Mouse (Mus musculus) stomach, embryonic 14.5 days (tissue): ENCODE data around the gene Sox5. TPM values are rescaled to one million over a fixed set of nuclear protein-coding genes. Genes with fewer than 3 reads are reported as not detected.

Experiments used
- ATAC-seq: fragments of 200-750 bp; cut with Nextera tagmentation; 2 replicates; pipeline ENCODE4 v1.8.0; 2017; ENCODE audit warnings: low read depth, moderate TSS enrichment; ENCODE audit not compliant: insufficient number of reproducible peaks, insufficient read depth, low FRiP score
- H3K27ac ChIP-seq: fragments of 300-500 bp; sonication (generic); 2 replicates; pipeline ENCODE4 v1.5.1; 2014; ENCODE audit warnings: mild to moderate bottlenecking, low read length, moderate library complexity, mixed read lengths
- H3K27me3 ChIP-seq: fragments of 300-500 bp; sonication (generic); 2 replicates; pipeline ENCODE4 v1.6.1; 2014; ENCODE audit warnings: low read length, control low read depth, mixed read lengths; ENCODE audit not compliant: control insufficient read depth, insufficient read depth
- H3K36me3 ChIP-seq: fragments of 300-500 bp; sonication (generic); 2 replicates; pipeline ENCODE4 v1.6.1; 2014; ENCODE audit warnings: mild to moderate bottlenecking, control low read depth, low read length, moderate library complexity, mixed read lengths; ENCODE audit not compliant: control insufficient read depth, insufficient read depth
- H3K4me1 ChIP-seq: fragments of 300-500 bp; sonication (generic); 2 replicates; pipeline ENCODE4 v1.6.1; 2014; ENCODE audit warnings: low read length, control low read depth, mixed read lengths; ENCODE audit not compliant: control insufficient read depth, insufficient read depth
- H3K4me2 ChIP-seq: fragments of 300-500 bp; sonication (generic); replicated peaks from 2 replicates; pipeline ENCODE4 v1.6.1; 2014; ENCODE audit warnings: low read depth, low read length, control low read depth
- H3K4me3 ChIP-seq: fragments of 300-500 bp; sonication (generic); 2 replicates; pipeline ENCODE4 v1.5.1; 2014; ENCODE audit warnings: low read depth, low read length, control low read depth
- H3K9ac ChIP-seq: fragments of 300-500 bp; sonication (generic); replicated peaks from 2 replicates; pipeline ENCODE4 v1.6.1; 2014; ENCODE audit warnings: low read depth, mild to moderate bottlenecking, control low read depth, low read length, moderate library complexity, mixed read lengths
- H3K9me3 ChIP-seq: fragments of 300-500 bp; sonication (generic); 2 replicates; pipeline ENCODE4 v1.6.1; 2016; ENCODE audit warnings: low read depth, low read length, control low read depth; ENCODE audit not compliant: control insufficient read depth
- WGBS: fragments of 180-500 bp; shearing (Covaris S2); extraction: QIAGEN DNeasy Blood & Tissue Kit; methylation state at CpG from one replicate; pipeline ENCODE4 v1.1.7; 2014; 5-methylcytosine and 5-hydroxymethylcytosine counted together
- polyA plus RNA-seq: library from polyadenylated mRNA; unstranded; fragments of >200 nt; fragmentation: Nextera tagmentation; extraction: Ambion mirVana; gene quantifications from 2 replicates; pipeline ENCODE4 v1.2.1, GENCODE M21; 2014

The Sox5 gene
- polyA plus RNA-seq, 1 experiment from 2014 or later, result 30.3 TPM

- no peak overlapping the region for H3K4me3 ChIP-seq
- WGBS, result 42% methylated on average over 11 of the region's 11 CpGs
- ATAC-seq, result no peak
- H3K4me2 ChIP-seq, result no peak overlapping the region
- no peak overlapping the region for H3K9ac ChIP-seq
- no peaks in the 10 kb centered on the region for H3K27me3 ChIP-seq
- 0 out of 2 replicates have a peak overlapping the region, but pooled peaks have one; percentile 10 for H3K27ac ChIP-seq
- H3K36me3 ChIP-seq, result no peaks in the 10 kb centered on the region
- peaks cover 10% of the 10 kb centered on the region; the same call in 1 of the 2 replicates for H3K4me1 ChIP-seq
- H3K9me3 ChIP-seq, result no peaks in the 10 kb centered on the region
Observed at GRCm38 (mm10) chr6:144584074-144584840, 197.5 kb downstream of the Sox5 start.

DNA sequence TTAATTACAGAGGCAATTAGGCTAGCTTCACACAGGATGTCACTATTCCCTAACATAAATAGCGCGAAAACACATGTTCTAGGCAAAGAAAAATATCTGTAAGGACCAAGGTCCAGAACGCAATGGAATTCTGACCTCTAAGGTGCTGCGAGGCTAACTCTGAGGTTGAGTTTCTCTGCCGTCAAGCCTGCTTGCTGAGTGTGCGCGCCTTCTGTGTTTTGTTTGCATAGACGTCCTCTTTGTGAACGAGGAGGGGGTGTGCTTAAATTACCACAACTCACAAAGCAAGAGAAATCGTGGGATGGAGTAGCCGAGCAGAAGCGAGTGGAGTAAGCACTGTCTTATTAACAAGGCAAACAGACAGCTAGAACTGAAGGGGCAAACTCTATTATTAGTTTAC is 202.5 kb downstream of the Sox5 start:
- Histone ChIP-seq H3K4me2 (no peak overlapping the region), H3K4me3 (no peak overlapping the region), H3K4me1 (peaks cover 11% of the 10 kb centered on the region; the same call in 1 of the 2 replicates), H3K9ac (no peak overlapping the region), H3K27ac (no peak overlapping the region), H3K36me3 (no peaks in the 10 kb centered on the region), H3K9me3 (no peaks in the 10 kb centered on the region), H3K27me3 (no peaks in the 10 kb centered on the region)
- ATAC-seq, result no peak
- WGBS, result 44% methylated on average over 12 of the region's 12 CpGs

GRCm38 (mm10) chr6:144570850-144571249 is 210.9 kb downstream of the Sox5 start:
- Histone ChIP-seq H3K4me2 (no peak overlapping the region), H3K27ac (no peak overlapping the region), H3K36me3 (no peaks in the 10 kb centered on the region), H3K9ac (no peak overlapping the region), H3K9me3 (no peaks in the 10 kb centered on the region), H3K27me3 (no peaks in the 10 kb centered on the region), H3K4me3 (no peak overlapping the region), H3K4me1 (no peaks in the 10 kb centered on the region)
- 74% methylated on average over 17 of the region's 17 CpGs for WGBS
- ATAC-seq, result no peak

GRCm38 (mm10) chr6:144565827-144566226 is 215.9 kb downstream of the Sox5 start:
- no peak overlapping the region for H3K27ac ChIP-seq
- peaks cover 4% of the 10 kb centered on the region; the same call in 1 of the 2 replicates for H3K9me3 ChIP-seq
- ATAC-seq, result no peak
- no peak overlapping the region for H3K9ac ChIP-seq
- 0 out of 2 replicates have a peak, but pooled peaks cover 4% of the 10 kb centered on the region for H3K4me1 ChIP-seq
- no peaks in the 10 kb centered on the region for H3K36me3 ChIP-seq
- H3K4me2 ChIP-seq, result no peak overlapping the region
- no peak overlapping the region for H3K4me3 ChIP-seq
- 64% methylated on average over 1 of the region's 1 CpGs for WGBS
- H3K27me3 ChIP-seq, result no peaks in the 10 kb centered on the region

GRCm38 (mm10) chr6:144561718-144562117 is 220.1 kb downstream of the Sox5 start:
- H3K27me3 ChIP-seq, result no peaks in the 10 kb centered on the region
- 69% methylated on average over 5 of the region's 5 CpGs for WGBS
- peaks cover 7% of the 10 kb centered on the region; the same call in 1 of the 2 replicates for H3K9me3 ChIP-seq
- no peaks in the 10 kb centered on the region for H3K36me3 ChIP-seq
- H3K9ac ChIP-seq, result no peak overlapping the region
- ATAC-seq, result no peak
- H3K4me1 ChIP-seq, result 0 out of 2 replicates have a peak, but pooled peaks cover 4% of the 10 kb centered on the region
- H3K4me3 ChIP-seq, result no peak overlapping the region
- H3K27ac ChIP-seq, result no peak overlapping the region
- no peak overlapping the region for H3K4me2 ChIP-seq

- H3K36me3 ChIP-seq, result no peaks in the 10 kb centered on the region
- no peak for ATAC-seq
- WGBS, result 76% methylated on average over 3 of the region's 3 CpGs
Observed at GRCm38 (mm10) chr6:144560211-144560610, 221.6 kb downstream of the Sox5 start.

DNA sequence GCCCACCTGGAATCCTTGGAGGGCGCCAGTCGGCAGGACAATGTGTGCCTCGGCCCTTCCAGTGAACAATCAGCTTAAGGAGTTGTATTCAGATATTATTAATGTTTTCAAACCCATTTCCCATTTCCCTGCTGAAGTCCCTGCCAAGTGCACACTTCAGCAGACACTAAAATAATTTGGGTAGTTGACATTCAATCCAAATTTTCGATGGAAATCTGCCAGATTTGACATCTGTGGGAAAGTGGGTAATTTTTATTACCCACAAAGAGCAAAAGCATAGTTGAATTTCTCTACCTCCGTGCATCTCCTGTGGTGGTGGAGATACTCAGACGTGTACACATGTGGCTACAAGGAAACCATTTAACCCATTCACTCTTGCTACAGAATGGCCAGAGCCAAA is 228.3 kb downstream of the Sox5 start:
- H3K36me3 ChIP-seq, result no peaks in the 10 kb centered on the region
- H3K27me3 ChIP-seq, result no peaks in the 10 kb centered on the region
- no peak overlapping the region for H3K9ac ChIP-seq
- H3K4me1 ChIP-seq, result no peaks in the 10 kb centered on the region
- 71% methylated on average over 6 of the region's 6 CpGs for WGBS
- H3K27ac ChIP-seq, result no peak overlapping the region
- no peak for ATAC-seq
- H3K4me2 ChIP-seq, result no peak overlapping the region
- no peak overlapping the region for H3K4me3 ChIP-seq
- H3K9me3 ChIP-seq, result no peaks in the 10 kb centered on the region

More at GRCm38 (mm10) chr6:144560211-144560610, 221.6 kb downstream of the Sox5 start:
- Histone ChIP-seq H3K27ac (no peak overlapping the region), H3K27me3 (no peaks in the 10 kb centered on the region), H3K4me3 (no peak overlapping the region), H3K9ac (no peak overlapping the region), H3K4me1 (0 out of 2 replicates have a peak, but pooled peaks cover 4% of the 10 kb centered on the region), H3K4me2 (no peak overlapping the region), H3K9me3 (peaks cover 7% of the 10 kb centered on the region; the same call in 1 of the 2 replicates)

GRCm38 (mm10) chr6:144548991-144549390 is 232.8 kb downstream of the Sox5 start:
- Histone ChIP-seq H3K36me3 (no peaks in the 10 kb centered on the region), H3K4me1 (no peaks in the 10 kb centered on the region), H3K27me3 (no peaks in the 10 kb centered on the region), H3K9me3 (no peaks in the 10 kb centered on the region), H3K4me3 (no peak overlapping the region), H3K27ac (no peak overlapping the region), H3K9ac (no peak overlapping the region), H3K4me2 (no peak overlapping the region)
- no peak for ATAC-seq
- WGBS, result 87% methylated on average over 8 of the region's 8 CpGs
